Mouse (Mus musculus) brain, adult 10 weeks (tissue): ENCODE results near the gene Sgtb. TPM values are rescaled to one million over a fixed set of nuclear protein-coding genes. Genes with fewer than 3 reads are reported as not detected.

Source experiments
- polyA plus RNA-seq: library from polyadenylated mRNA; stranded (reverse); fragments of 350-450 nt; fragmentation: Illumina TruSeq; extraction: RNeasy Lipid Tissue Mini Kit (QIAGEN cat#74804); gene quantifications from one replicate; pipeline ENCODE4 v1.2.3, GENCODE M21; 2015; ENCODE audit warnings: low read depth, low replicate concordance

Sgtb gene
- polyA plus RNA-seq, result 131 TPM

DNA sequence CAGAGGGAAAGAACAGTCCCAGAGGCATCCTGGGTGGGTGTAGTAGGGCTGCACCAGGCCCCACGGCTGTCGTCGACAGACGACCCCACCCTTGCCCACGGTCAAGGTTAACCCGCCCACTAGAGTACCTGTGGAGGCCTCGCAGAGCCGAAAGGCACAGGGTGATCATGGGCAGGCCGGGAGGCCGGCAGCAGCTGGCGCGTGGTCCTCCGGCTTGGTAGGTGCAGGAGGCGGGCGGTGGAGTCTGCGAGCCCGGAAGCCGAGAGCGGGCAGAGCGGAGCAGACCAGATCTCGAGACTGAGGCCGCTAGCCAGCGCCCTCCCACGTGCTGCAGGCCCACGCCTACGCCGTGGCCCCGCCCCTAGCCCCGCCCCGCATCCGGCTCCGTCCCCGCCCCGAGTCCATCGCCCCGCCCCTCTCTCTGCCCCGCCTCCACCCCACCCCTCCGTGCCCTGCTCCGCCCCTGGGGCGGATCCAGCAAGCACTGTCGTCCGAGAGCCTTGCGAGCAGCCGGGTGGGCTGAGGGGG, at the start of gene Sgtb, which contains the start of gene Nln:
TSS of gene Sgtb (plus strand) at position 454 of the 528 bp plus-strand sequence.
TSS of gene Nln (minus strand) at position 327 of the 528 bp plus-strand sequence.

DNA sequence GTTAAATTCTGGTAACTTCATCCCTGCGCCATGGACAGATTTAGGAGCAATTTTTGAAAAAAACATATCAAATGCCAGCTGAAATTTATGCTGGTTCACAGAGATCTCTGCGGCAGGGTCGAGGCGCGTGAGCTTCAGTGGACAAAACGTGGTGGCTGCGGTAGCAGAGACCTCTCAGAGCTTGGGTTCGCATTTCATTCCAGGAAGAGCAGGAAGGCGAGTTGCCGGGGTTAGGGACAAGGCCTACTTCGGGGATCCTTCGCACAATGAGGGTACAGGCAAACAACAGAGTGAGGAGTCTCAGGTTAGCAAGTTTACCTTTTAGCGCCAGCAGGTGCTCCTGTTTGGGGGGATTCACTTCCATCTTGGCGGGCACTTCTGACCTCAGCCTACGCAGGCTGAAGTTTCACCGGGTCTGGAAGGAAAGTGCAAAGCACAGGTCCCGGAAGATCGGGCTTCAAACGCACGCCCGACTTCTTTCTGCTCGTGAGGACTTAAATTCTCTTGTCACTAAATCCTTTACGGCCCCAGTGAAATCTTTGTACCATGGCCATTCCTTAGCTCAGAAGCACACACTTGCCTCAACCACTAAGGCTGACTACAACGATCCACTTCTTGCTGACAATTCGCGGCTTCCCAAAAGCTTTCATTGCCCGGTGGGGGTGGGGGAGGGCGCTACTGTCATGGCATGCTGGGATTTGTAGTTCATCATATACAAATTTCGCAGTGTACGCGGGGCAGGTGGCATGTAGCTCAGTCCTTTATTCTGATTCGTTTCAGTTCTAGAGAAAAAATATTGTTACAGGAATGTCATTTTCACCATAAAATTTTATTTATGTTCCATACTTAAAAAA, 68.5 kb downstream of the Sgtb start, which contains the start of gene Trappc13:
TSS of gene Trappc13 (minus strand) at position 674 of the 854 bp plus-strand sequence.

DNA sequence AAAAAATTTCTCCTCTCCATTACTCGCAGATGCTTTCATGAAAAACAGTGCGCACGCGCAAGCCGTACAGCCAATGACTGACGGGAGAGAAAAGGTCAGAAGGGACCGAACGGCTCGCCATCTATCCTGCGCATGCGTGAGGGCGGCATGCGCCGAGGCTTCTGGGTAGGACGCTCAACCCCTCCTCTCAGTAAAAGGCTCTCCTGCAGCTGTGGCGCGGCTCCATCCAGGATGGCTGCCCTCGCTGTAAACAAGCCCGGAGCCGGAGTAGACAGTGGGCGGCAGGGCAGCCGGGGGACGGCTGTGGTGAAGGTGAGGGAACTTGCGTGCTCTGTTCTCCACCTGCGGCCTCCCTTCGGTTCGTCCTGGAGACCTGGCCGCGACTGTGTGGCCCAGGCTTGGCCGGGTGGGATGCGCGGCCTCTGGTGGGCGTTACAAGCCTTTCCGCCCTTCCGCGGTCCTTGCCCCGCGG, 69.1 kb downstream of the Sgtb start, which contains the start of gene Trim23:
TSS of gene Trim23 (plus strand) at position 148 of the 472 bp plus-strand sequence.

Other genes with a start within 250 kb of the Sgtb start
- gene Erbin, start 189.2 kb upstream of the Sgtb start, polyA plus RNA-seq, result 44.7 TPM
- gene Nln, start 127 bp upstream of the Sgtb start, polyA plus RNA-seq, result 17.1 TPM
- gene Trappc13, start 68.7 kb downstream of the Sgtb start, polyA plus RNA-seq, result 51.6 TPM
- 72.8 TPM for gene Trim23, start 69.1 kb downstream of the Sgtb start, polyA plus RNA-seq
- 1.4 TPM for gene Cenpk, start 118.9 kb downstream of the Sgtb start, polyA plus RNA-seq
- gene Ppwd1, start 119.1 kb downstream of the Sgtb start, polyA plus RNA-seq, result 8.0 TPM
- 2.7 TPM for gene Adamts6, start 178.1 kb downstream of the Sgtb start, polyA plus RNA-seq